Mouse (Mus musculus): ENCODE data around the gene Pgm5.

- TF ChIP-seq MAFK (IDR thresholded peaks at IDR 0.05; ENCODE audit: insufficient read depth, low read depth, low read length) (no peak), HCFC1 (IDR thresholded peaks at IDR 0.05; ENCODE audit: borderline replicate concordance, insufficient read depth, low read length) (no peak), ZNF384 (IDR thresholded peaks at IDR 0.05; ENCODE audit: low read depth, low read length) (no peak), ZC3H11A (IDR thresholded peaks at IDR 0.05; ENCODE audit: borderline replicate concordance, low read depth, low read length) (no peak)
Observed at GRCm38 (mm10) chr19:24637988-24638387, 223.7 kb downstream of the Pgm5 start.

All from ES-E14 (cell line).